Comparison of ENCODE assay signal across 10 mouse cellular contexts in genomic region chr17:27830411-27830810, GRCm38 (mm10). TPM values are rescaled to one million over a fixed set of nuclear protein-coding genes. Genes with fewer than 3 reads are reported as not detected.
DNase-seq lines count a peak whose midpoint lies in the region; ATAC-seq and TF ChIP-seq lines count a peak whose summit lies in the region.
"Had no signal": no experiment of that assay in that cellular context is flagged by ENCODE, and none has a peak within 500 bp of the region (broad histone marks: within the 10 kb centered on the region; RNA-seq: fewer than 3 reads in every experiment).

No protein-coding gene starts in this region.

- H3K4me3 ChIP-seq in gastrocnemius, adult 2 months = no peak overlapping the region
- no peak overlapping the region for H3K4me3 ChIP-seq in lung, embryonic 14.5 days (ENCODE audit: low read depth, low read length)
- H3K4me3 ChIP-seq in G1E (ENCODE audit: low read depth, low read length) = no peak overlapping the region
- H3K4me3 ChIP-seq in small intestine, adult 2 months (ENCODE audit: low read depth, low read length) = no peak overlapping the region
- H3K4me3 ChIP-seq: liver, embryonic 15.5 days had no signal

- H3K4me1 ChIP-seq in lung, embryonic 14.5 days (ENCODE audit: insufficient read depth) = no peaks in the 10 kb centered on the region
- H3K4me1 ChIP-seq in G1E (ENCODE audit: insufficient read depth, low read depth, low read length) = peaks cover 21% of the 10 kb centered on the region
- peaks cover 16% of the 10 kb centered on the region for H3K4me1 ChIP-seq in small intestine, adult 2 months (ENCODE audit: control insufficient read depth, insufficient read depth, insufficient read length, low read length)

- no peak for DNase-seq in gastrocnemius, adult 2 months
- DNase-seq in gastrocnemius, postnatal 10 days = no peak
- peak; percentile 17 for DNase-seq in lung, embryonic 14.5 days
- no peak for DNase-seq in lung, postnatal 14 days
- DNase-seq in G1E (ENCODE audit: low spot score) = no peak
- DNase-seq in MN1 (ENCODE audit: low spot score) = no peak
- DNase-seq: heart, postnatal 14 days had no signal

- H3K36me3 ChIP-seq in lung, embryonic 14.5 days (ENCODE audit: insufficient read depth) = no peaks in the 10 kb centered on the region
- H3K36me3 ChIP-seq in G1E (replicated peaks) = no peaks in the 10 kb centered on the region
- H3K36me3 ChIP-seq in small intestine, adult 2 months (ENCODE audit: control insufficient read depth, insufficient read depth, low read length) = no peaks in the 10 kb centered on the region
- H3K36me3 ChIP-seq: liver, embryonic 15.5 days had no signal

- TF ChIP-seq POLR2A in small intestine, adult 2 months (IDR thresholded peaks at IDR 0.05; ENCODE audit: low read depth, low read length) = no peak

- H3K9ac ChIP-seq in lung, embryonic 14.5 days = no peak overlapping the region
- H3K9ac ChIP-seq: liver, embryonic 15.5 days had no signal

- H3K27ac ChIP-seq in gastrocnemius, adult 2 months = no peak overlapping the region
- no peak overlapping the region for H3K27ac ChIP-seq in lung, embryonic 14.5 days (ENCODE audit: low read depth)
- no peak overlapping the region for H3K27ac ChIP-seq in small intestine, adult 2 months (ENCODE audit: insufficient read depth, low read depth, low read length)
- H3K27ac ChIP-seq: liver, embryonic 15.5 days had no signal

- ATAC-seq in lung, embryonic 14.5 days (ENCODE audit: insufficient read depth) = no peak
- ATAC-seq in G1E (ENCODE audit: extremely low read depth, insufficient number of reproducible peaks, low FRiP score, poor library complexity, severe bottlenecking) = no peak
- ATAC-seq in megakaryocyte, adult 5-6 weeks (ENCODE audit: poor library complexity, severe bottlenecking) = no peak

- peak; percentile 54 for TF ChIP-seq CTCF in gastrocnemius, adult 2 months (IDR thresholded peaks at IDR 0.05)
- peak; percentile 25 for TF ChIP-seq CTCF in lung, embryonic 14.5 days (IDR thresholded peaks at IDR 0.05; ENCODE audit: low read depth)
- TF ChIP-seq CTCF in G1E (IDR thresholded peaks at IDR 0.05; ENCODE audit: low read depth, low read length) = 0 out of 2 replicates have a peak, but pooled peaks have one; percentile 17
- peak; percentile 55; the same call in 1 of the 2 replicates for TF ChIP-seq CTCF in small intestine, adult 2 months (IDR thresholded peaks at IDR 0.05; ENCODE audit: extremely low read depth, insufficient read length, insufficient replicate concordance, low read depth, low read length)

- H3K4me2 ChIP-seq in lung, embryonic 14.5 days = no peak overlapping the region
- H3K4me2 ChIP-seq: liver, embryonic 15.5 days had no signal

- H3K9me3 ChIP-seq in lung, embryonic 14.5 days (ENCODE audit: low read depth, low read length) = no peaks in the 10 kb centered on the region
- no peaks in the 10 kb centered on the region for H3K9me3 ChIP-seq in G1E (replicated peaks)
- H3K9me3 ChIP-seq: liver, embryonic 15.5 days had no signal

- intact Hi-C loops in gastrocnemius, adult 2 months (cut with DNase I) = no loop called here

- WGBS in lung, embryonic 14.5 days = 50% methylated on average over 7 of the region's 7 CpGs
- 66% methylated on average over 7 of the region's 7 CpGs for WGBS in small intestine, adult 2 months

- H3K27me3 ChIP-seq in lung, embryonic 14.5 days (ENCODE audit: insufficient read depth, low read length) = no peaks in the 10 kb centered on the region
- peaks cover 27% of the 10 kb centered on the region for H3K27me3 ChIP-seq in G1E (ENCODE audit: insufficient read depth, low read length)
- no peaks in the 10 kb centered on the region for H3K27me3 ChIP-seq in small intestine, adult 2 months (ENCODE audit: control insufficient read depth, insufficient read depth, low read length)

RNA-seq across cellular contexts. Expression of gene Snrpc, which starts 7.5 kb away (rescaled TPM):
- total RNA-seq in gastrocnemius, adult 2 months (2021) = 10 to 100 TPM; 68.3 to 71.2 TPM
- total RNA-seq in gastrocnemius, postnatal 10 days (2021) = 10 to 100 TPM; 93.1 to 94.1 TPM
- polyA plus RNA-seq in lung, embryonic 14.5 days (2014; fragmentation: Nextera tagmentation; extraction: Ambion mirVana) = 361 and 368 TPM in 2 replicates
- total RNA-seq in G1E (2014; fragmentation: Nextera tagmentation) (121 and 158 TPM in 2 replicates), G1E (2017) (127 and 147 TPM in 2 replicates)
- polyA plus RNA-seq in G1E (2012) = 575 and 747 TPM in 2 replicates
- 60.8 and 108 TPM in 2 replicates for polyA plus RNA-seq in small intestine, adult 2 months (2012; rRNA removed)
- 109 and 136 TPM in 2 replicates for total RNA-seq in megakaryocyte, adult 5-6 weeks (2015)
- 97.1 and 98.6 TPM in 2 replicates for total RNA-seq in megakaryocyte, adult 5-6 weeks (2017)

RNA-seq across cellular contexts. Expression of gene D17Wsu92e, which starts 10.0 kb away (rescaled TPM):
- 100 to 1,000 TPM; 182 to 201 TPM for total RNA-seq in gastrocnemius, adult 2 months (2021)
- 10 to 100 TPM; 76.7 to 78.6 TPM for total RNA-seq in gastrocnemius, postnatal 10 days (2021)
- 19.5 and 20.3 TPM in 2 replicates for polyA plus RNA-seq in lung, embryonic 14.5 days (2014; fragmentation: Nextera tagmentation; extraction: Ambion mirVana)
- total RNA-seq in G1E (2014; fragmentation: Nextera tagmentation) = 84.4 and 87.4 TPM in 2 replicates
- total RNA-seq in G1E (2017) = 61.6 and 65.3 TPM in 2 replicates
- polyA plus RNA-seq in G1E (2012) = 58.6 and 60.2 TPM in 2 replicates
- 45.6 and 89.6 TPM in 2 replicates for polyA plus RNA-seq in small intestine, adult 2 months (2012; rRNA removed)
- total RNA-seq in megakaryocyte, adult 5-6 weeks (2015) = 40.4 and 43.6 TPM in 2 replicates
- total RNA-seq in megakaryocyte, adult 5-6 weeks (2017) = 60.4 and 72.7 TPM in 2 replicates

RNA-seq across cellular contexts. Expression of gene Uhrf1bp1, which starts 25.8 kb away (rescaled TPM):
- total RNA-seq in gastrocnemius, adult 2 months (2021) = 10 to 100 TPM; 25.9 to 26.0 TPM
- 10 to 100 TPM; 15.0 to 20.4 TPM for total RNA-seq in gastrocnemius, postnatal 10 days (2021)
- 7.1 and 8.0 TPM in 2 replicates for polyA plus RNA-seq in lung, embryonic 14.5 days (2014; fragmentation: Nextera tagmentation; extraction: Ambion mirVana)
- total RNA-seq in G1E (2014; fragmentation: Nextera tagmentation) (18.5 and 21.0 TPM in 2 replicates), G1E (2017) (8.5 and 9.8 TPM in 2 replicates)
- polyA plus RNA-seq in G1E (2012) = 21.3 and 31.5 TPM in 2 replicates
- polyA plus RNA-seq in small intestine, adult 2 months (2012; rRNA removed) = 1.8 TPM in 2 replicates
- 2.6 and 3.5 TPM in 2 replicates for total RNA-seq in megakaryocyte, adult 5-6 weeks (2015)
- total RNA-seq in megakaryocyte, adult 5-6 weeks (2017) = 3.0 and 3.1 TPM in 2 replicates
